Mouse (Mus musculus) midbrain, embryonic 12.5 days (tissue): ENCODE data around the gene Samd8. TPM values are rescaled to one million over a fixed set of nuclear protein-coding genes. Genes with fewer than 3 reads are reported as not detected.
A peak's percentile ranks its signal among the peaks of the same experiment; 100 is the strongest.

Experiments used
- ATAC-seq: fragments of 200-750 bp; cut with Nextera tagmentation; 2 replicates; pipeline ENCODE4 v1.8.0; 2017; ENCODE audit warnings: low read depth, moderate TSS enrichment, moderate library complexity; ENCODE audit not compliant: low FRiP score
- H3K27ac ChIP-seq: fragments of 300-500 bp; sonication (generic); replicated peaks from 2 replicates; pipeline ENCODE4 v1.5.1; 2016; ENCODE audit warnings: mild to moderate bottlenecking
- H3K27me3 ChIP-seq: fragments of 300-500 bp; sonication (generic); 2 replicates; pipeline ENCODE4 v1.6.1; 2016; ENCODE audit warnings: mild to moderate bottlenecking
- H3K36me3 ChIP-seq: fragments of 300-500 bp; sonication (generic); 2 replicates; pipeline ENCODE4 v1.6.1; 2016
- H3K4me1 ChIP-seq: fragments of 300-500 bp; sonication (generic); 2 replicates; pipeline ENCODE4 v1.6.1; 2016
- H3K4me2 ChIP-seq: fragments of 300-500 bp; sonication (generic); replicated peaks from 2 replicates; pipeline ENCODE4 v1.6.1; 2016; ENCODE audit warnings: mild to moderate bottlenecking, moderate library complexity
- H3K4me3 ChIP-seq: fragments of 300-500 bp; sonication (generic); 2 replicates; pipeline ENCODE4 v1.5.1; 2016; ENCODE audit warnings: mild to moderate bottlenecking
- H3K9ac ChIP-seq: fragments of 300-500 bp; sonication (generic); replicated peaks from 2 replicates; pipeline ENCODE4 v1.6.1; 2016; ENCODE audit warnings: mild to moderate bottlenecking, moderate library complexity
- H3K9me3 ChIP-seq: fragments of 300-500 bp; sonication (generic); 2 replicates; pipeline ENCODE4 v1.6.1; 2016; ENCODE audit warnings: mild to moderate bottlenecking
- WGBS: fragments of 180-500 bp; shearing (Covaris S2); methylation state at CpG from one replicate; pipeline ENCODE4 v1.1.7; 2016; 5-methylcytosine and 5-hydroxymethylcytosine counted together
- polyA plus RNA-seq: library from polyadenylated mRNA; unstranded; fragments of >200 nt; fragmentation: Nextera tagmentation; extraction: Ambion mirVana; gene quantifications from 2 replicates; pipeline ENCODE4 v1.2.1, GENCODE M21; 2016

Samd8 gene
- polyA plus RNA-seq, 1 experiment from 2014 or later: 14.3 TPM

DNA sequence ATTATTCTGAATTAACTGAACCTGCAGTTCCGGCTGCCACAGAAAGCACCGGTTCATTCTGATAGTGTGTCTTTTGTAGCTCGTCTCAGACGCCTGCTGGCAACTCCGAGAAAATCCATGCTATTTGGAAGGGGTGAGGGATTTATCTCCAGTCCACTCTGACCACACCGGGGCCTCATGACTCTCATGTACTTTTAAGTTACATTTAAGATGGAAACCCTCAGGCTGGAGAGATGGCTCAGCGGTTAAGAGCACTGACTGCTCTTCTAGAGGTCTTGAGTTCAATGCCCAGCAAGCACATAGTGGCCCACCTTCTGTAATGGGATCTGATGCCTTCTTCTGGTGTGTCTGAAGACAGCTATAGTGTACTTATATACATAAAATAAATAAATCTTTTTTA, 72.0 kb downstream of the Samd8 start:
- Histone ChIP-seq H3K4me3 (no peak overlapping the region), H3K27ac (no peak overlapping the region), H3K36me3 (no peaks in the 10 kb centered on the region), H3K27me3 (no peaks in the 10 kb centered on the region), H3K9me3 (no peaks in the 10 kb centered on the region), H3K4me2 (no peak overlapping the region), H3K9ac (no peak overlapping the region), H3K4me1 (0 out of 2 replicates have a peak, but pooled peaks cover 4% of the 10 kb centered on the region)
- ATAC-seq: no peak
- 68% methylated on average over 7 of the region's 7 CpGs for WGBS

DNA sequence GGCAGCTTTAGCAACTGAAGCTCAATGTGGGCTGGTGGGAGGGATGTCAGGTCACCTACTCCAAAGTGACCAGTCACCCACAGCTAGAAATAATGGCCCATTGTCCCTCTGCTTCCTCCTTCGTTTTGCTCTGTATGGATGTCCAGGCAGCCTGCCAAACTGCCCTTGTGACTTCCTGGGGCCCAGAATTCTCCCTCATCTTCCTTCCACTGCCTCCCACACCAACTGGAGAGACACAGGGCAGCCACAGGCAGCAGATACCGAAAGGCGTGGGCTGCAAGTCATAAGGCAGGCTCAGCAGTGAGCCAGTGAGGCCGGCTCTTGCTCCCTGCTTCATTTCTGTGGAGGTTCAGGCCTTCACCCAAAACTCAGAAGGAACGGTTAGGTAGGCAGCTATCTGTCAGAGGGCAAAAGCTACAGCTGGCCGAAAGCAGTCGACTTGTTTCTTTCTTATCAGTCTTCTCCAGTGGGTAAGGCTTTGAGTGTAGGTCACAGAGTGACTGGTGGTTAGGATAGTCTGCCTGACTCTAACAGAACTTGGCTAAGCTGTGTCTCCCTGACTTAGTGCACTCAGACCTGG, 72.6 kb downstream of the Samd8 start:
- no peaks in the 10 kb centered on the region for H3K9me3 ChIP-seq
- H3K9ac ChIP-seq: no peak overlapping the region
- 72% methylated on average over 7 of the region's 7 CpGs for WGBS

DNA sequence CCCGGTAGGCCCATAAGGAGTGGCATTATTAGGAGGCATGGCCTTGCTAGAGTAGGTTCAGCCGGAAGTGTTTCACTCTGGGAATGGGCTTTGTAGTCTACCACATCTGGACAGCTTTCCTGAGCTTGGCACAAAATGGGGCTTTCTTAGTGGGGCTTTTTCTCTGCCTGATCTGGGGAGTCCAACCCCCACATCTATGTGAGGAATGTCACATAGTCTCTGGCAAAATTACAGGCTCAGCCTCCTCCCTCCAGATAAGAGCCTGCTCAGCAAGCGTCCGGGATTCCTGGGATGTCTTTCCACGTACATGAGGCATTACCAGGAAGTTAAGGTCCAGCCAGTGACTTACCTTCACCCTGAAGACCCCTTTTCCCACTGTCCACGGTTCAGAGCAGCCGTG, 73.6 kb downstream of the Samd8 start:
- WGBS: 88% methylated on average over 7 of the region's 7 CpGs
- H3K27me3 ChIP-seq: no peaks in the 10 kb centered on the region

More for the DNA sequence above, 72.6 kb downstream of the Samd8 start:
- H3K27ac ChIP-seq: no peak overlapping the region
- 0 out of 2 replicates have a peak, but pooled peaks cover 4% of the 10 kb centered on the region for H3K4me1 ChIP-seq
- ATAC-seq: no peak
- no peak overlapping the region for H3K4me2 ChIP-seq
- H3K27me3 ChIP-seq: no peaks in the 10 kb centered on the region
- H3K36me3 ChIP-seq: no peaks in the 10 kb centered on the region
- H3K4me3 ChIP-seq: no peak overlapping the region

DNA sequence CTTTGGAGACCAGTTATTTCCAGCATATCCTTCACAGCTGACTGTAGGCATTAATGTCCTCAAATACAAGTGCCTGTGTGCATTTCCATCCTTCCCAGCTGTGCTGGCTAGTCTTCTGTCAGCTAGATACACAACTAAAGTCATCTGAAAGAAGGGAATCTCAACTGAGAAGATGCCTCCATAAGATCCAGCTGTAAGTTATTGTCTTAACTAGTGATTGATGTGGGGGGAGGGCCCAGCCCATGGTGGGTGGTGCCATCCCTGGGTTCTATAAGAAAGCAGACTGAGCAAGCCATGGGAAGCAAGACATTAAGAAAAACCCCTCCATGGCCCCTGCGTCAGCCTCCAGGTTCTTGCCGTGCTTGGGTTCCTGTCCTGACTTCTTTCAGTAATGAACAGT, 74.6 kb downstream of the Samd8 start, which contains the start of gene Vdac2:
Gene Vdac2, plus strand, starts transcription at position 301 of the 400 bp plus-strand sequence.
- no peaks in the 10 kb centered on the region for H3K9me3 ChIP-seq
- ATAC-seq: no peak
- WGBS: 90% methylated on average over 2 of the region's 2 CpGs
- 0 out of 2 replicates have a peak, but pooled peaks cover 4% of the 10 kb centered on the region for H3K4me1 ChIP-seq
- no peak within 1 kb of the TSS for H3K4me3 ChIP-seq
- no peaks in the 10 kb centered on the region for H3K27me3 ChIP-seq
- no peak within 1 kb of the TSS for H3K4me2 ChIP-seq
- no peak within 1 kb of the TSS for H3K27ac ChIP-seq
- no peaks in the 10 kb centered on the region for H3K36me3 ChIP-seq
- H3K9ac ChIP-seq: no peak within 1 kb of the TSS

More for the DNA sequence above, 73.6 kb downstream of the Samd8 start:
- Histone ChIP-seq H3K4me2 (no peak overlapping the region), H3K4me3 (no peak overlapping the region), H3K4me1 (0 out of 2 replicates have a peak, but pooled peaks cover 4% of the 10 kb centered on the region), H3K36me3 (no peaks in the 10 kb centered on the region), H3K27ac (no peak overlapping the region), H3K9me3 (no peaks in the 10 kb centered on the region), H3K9ac (no peak overlapping the region)
- ATAC-seq: no peak

DNA sequence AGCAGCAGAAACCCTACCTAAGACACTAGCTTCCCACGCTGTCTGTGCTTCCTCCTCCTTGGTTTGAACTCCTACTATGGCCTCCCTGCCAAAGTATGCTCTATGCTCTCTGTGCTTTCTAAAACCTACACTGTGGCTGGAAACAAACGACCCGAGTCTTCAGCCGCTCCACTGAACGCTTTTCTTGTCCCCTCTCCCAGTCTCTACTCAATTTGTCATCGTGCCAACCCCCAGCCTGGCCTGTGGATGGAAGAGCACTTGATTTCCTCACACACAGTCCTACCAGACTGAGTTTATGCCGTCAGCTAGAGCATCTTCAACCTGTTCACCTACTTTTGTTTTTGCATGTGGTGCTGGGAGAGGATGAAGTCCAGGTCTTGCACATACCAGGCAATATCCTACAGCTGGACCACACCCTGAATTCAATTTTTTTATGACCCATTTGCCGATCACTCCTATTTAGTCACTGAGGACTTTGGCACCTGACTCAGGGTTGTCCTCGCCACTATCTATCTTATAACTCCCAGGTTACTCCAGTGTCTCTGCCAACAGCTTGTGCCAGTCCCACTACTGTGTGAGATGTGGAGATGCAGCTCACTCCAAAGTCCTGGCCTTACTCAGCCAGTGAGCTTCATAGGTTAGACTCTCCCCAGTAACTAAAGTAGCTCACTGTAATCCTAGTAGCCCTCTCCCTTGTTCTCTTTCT, 75.6 kb downstream of the Samd8 start:
- Histone ChIP-seq H3K9me3 (no peaks in the 10 kb centered on the region), H3K27me3 (no peaks in the 10 kb centered on the region), H3K4me2 (no peak overlapping the region), H3K4me3 (no peak overlapping the region), H3K27ac (no peak overlapping the region), H3K4me1 (peaks cover 8% of the 10 kb centered on the region; the same call in 1 of the 2 replicates), H3K9ac (no peak overlapping the region), H3K36me3 (no peaks in the 10 kb centered on the region)
- WGBS: 87% methylated on average over 9 of the region's 9 CpGs
- no peak for ATAC-seq

DNA sequence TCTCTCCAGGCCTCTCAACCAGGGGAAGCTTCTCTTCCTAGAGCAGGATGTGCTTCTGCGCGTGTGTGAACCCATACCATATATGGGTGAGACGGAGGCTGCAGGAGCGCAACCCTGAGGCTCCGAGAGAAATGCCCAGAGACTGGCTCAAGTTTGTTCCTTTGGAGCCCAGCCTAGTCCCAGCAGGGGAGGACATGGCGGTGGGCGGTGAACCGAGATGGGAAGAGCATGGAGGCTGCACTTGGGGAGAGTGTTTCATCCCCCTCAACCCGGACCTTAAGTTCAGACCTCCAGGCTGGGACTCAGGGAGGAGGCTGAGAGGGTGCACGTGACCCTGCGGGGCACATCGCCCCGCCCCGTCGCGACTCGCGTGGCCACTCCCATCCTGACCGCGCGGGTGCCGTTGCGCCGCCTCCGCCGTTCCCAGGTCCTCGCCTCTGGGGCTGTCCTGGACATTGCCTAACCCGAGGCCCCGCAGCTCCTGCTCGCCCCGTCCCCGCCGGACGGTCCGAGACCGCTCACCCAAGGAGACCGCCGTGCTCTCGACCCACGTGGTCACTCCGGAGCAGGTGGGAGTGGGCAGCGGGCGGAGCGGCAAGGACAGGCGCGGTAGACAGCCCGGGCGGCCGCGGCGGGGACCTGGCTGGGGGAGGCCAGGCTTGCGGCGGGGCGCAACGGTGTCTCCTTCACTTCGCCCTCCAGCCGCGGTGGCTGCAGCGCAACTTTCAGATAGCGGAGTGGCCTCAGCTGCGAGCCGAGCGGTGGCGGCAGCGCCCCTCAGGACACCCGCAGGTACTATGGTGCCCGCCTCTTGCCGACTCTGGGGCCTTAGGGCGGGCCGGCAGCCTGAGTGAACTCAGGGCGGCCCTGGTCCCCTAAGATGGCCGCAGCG, 80.8 kb downstream of the Samd8 start:
- H3K4me1 ChIP-seq: peaks cover 24% of the 10 kb centered on the region
- 0% methylated on average over 67 of the region's 73 CpGs for WGBS
- no peaks in the 10 kb centered on the region for H3K9me3 ChIP-seq
- H3K27me3 ChIP-seq: no peaks in the 10 kb centered on the region
- peaks cover 13% of the 10 kb centered on the region for H3K36me3 ChIP-seq
- ATAC-seq: peak; percentile 98
- H3K4me3 ChIP-seq: peak overlapping the region; percentile 98
- peak overlapping the region; percentile 76 for H3K4me2 ChIP-seq
- peak overlapping the region; percentile 91 for H3K9ac ChIP-seq
- H3K27ac ChIP-seq: peak overlapping the region; percentile 88

DNA sequence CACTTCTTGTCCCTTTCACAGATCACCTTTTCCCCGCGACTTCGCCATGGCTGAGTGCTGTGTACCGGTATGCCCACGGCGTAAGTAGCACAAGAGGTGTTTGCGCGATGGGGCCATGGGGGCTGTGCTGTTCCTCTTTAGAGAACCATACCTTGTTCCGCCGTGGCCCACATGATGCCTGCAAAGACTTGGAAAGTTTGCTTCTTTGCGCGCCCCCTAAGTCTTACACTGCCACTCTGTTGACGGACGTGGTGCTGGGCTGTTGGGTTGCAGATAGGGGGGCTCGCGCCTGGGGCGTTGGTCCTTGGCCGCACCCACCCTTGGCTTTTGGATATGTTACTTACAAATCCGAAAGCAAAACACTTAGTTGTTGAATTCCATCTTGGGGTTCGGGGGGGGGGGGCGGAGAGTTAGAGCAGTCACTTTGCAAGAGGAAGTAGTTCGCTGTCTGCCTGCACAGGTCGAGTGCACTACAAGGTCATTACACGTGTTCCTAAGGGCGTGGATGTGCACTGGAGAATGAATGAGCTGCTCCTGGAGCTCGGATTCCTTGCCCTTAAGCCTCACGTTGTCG, 81.6 kb downstream of the Samd8 start:
- Histone ChIP-seq H3K9ac (peak overlapping the region; percentile 91), H3K27ac (peak overlapping the region; percentile 88), H3K27me3 (no peaks in the 10 kb centered on the region), H3K4me1 (peaks cover 24% of the 10 kb centered on the region), H3K4me3 (peak overlapping the region; percentile 98), H3K36me3 (peaks cover 19% of the 10 kb centered on the region), H3K9me3 (no peaks in the 10 kb centered on the region), H3K4me2 (peak overlapping the region; percentile 76)
- under 1% methylated on average over 28 of the region's 28 CpGs for WGBS
- ATAC-seq: no peak; the same call in none of the 2 replicates

DNA sequence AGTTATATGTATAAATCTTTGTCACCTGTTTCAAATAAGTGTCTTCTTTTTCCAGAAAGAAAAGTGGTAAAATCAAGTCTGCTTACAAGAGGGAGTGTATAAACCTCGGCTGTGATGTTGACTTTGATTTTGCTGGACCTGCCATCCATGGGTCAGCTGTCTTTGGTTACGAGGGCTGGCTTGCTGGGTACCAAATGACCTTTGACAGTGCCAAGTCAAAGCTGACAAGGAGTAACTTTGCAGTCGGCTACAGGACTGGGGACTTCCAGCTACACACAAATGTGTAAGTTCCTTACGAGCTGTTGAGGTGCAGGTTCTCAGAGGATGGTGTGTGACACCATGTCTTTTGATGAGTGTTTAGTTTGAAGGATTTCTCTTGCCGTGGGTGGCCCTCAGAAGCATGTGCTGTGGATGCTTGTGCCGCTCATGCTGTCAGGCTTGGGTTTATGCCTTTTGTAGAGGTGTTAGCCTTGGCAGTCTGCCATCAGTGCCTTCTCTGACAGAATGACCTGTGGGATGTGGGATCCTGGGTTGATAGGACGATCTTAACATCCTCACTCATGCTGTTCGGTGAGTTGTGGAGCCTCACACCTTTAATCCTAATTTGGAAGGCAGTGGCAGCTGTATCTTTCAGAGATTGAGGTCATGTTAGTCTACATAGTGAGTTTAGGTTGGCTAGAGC, 88.1 kb downstream of the Samd8 start:
- Histone ChIP-seq H3K9ac (no peak overlapping the region), H3K27me3 (no peaks in the 10 kb centered on the region), H3K27ac (no peak overlapping the region), H3K4me2 (no peak overlapping the region), H3K4me3 (no peak overlapping the region), H3K4me1 (peaks cover 5% of the 10 kb centered on the region; the same call in 1 of the 2 replicates), H3K36me3 (peaks cover 84% of the 10 kb centered on the region), H3K9me3 (no peaks in the 10 kb centered on the region)
- 91% methylated on average over 8 of the region's 8 CpGs for WGBS
- ATAC-seq: no peak

DNA sequence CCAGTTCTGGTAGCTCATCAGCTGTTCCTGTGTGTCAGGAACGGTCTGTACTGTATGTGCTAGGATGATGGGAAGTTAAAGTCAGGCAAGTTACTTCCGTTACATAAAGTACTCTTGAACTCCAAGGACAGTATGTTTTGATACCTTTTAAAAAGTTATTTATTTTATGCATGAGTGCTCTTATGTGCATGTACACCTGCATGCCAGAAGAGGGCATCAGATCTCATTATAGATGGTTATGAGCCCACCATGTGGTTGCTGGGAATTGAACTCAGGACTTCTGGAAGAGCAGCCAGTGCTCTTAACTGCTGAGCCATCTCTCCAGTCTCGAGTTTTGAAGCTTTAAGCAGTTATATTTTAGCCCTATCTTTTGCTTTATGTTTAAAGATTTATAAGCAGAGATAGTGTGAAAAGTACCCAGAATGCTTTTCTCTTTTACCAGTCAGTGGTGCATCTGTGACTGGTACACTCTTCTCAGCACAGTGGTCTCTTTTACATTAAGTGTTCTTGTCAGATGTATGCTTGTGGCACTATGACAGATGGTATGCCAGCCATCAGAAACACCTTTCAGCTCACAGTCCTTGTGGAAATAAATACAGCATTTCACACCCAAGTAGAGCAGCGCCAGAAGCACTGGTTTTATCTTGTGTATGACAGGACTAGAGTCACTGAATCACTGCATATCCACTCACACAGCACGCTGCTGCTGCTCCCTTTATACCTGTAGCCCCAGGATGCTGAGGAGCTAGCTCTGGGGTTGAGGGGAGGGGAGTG, 91.7 kb downstream of the Samd8 start:
- Histone ChIP-seq H3K9ac (no peak overlapping the region), H3K36me3 (peaks cover 93% of the 10 kb centered on the region)

DNA sequence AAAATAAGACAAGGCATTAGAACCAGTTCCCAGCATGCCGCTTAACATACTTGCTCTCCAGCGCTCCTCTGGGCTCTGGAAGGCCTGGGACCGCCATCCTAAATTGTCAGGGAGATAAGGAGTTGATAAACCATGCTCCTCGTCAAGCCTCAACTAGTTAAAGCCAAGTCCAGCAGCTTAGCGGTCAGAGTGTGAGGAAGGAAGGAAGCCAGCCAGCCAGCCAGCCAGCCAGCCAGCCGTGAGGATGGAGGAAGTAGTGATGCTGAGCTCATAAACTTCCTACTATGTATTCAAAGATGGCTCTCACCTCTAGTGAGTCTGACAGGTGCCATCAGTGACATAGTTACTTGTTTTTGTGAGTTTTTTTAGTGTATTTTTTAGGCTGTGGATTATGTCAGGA, 92.9 kb downstream of the Samd8 start:
- Histone ChIP-seq H3K4me1 (peaks cover 14% of the 10 kb centered on the region), H3K9me3 (no peaks in the 10 kb centered on the region)
- WGBS: 81% methylated on average over 6 of the region's 6 CpGs

More for the DNA sequence above, 91.7 kb downstream of the Samd8 start:
- Histone ChIP-seq H3K27ac (no peak overlapping the region), H3K4me2 (no peak overlapping the region), H3K9me3 (no peaks in the 10 kb centered on the region), H3K27me3 (no peaks in the 10 kb centered on the region; the same call in 1 of the 2 replicates), H3K4me3 (no peak overlapping the region), H3K4me1 (peaks cover 2% of the 10 kb centered on the region)
- no peak for ATAC-seq
- WGBS: 92% methylated on average over 5 of the region's 5 CpGs

More for the DNA sequence above, 92.9 kb downstream of the Samd8 start:
- H3K27ac ChIP-seq: no peak overlapping the region
- no peak overlapping the region for H3K9ac ChIP-seq
- no peaks in the 10 kb centered on the region; the same call in 1 of the 2 replicates for H3K27me3 ChIP-seq
- H3K4me3 ChIP-seq: no peak overlapping the region
- H3K4me2 ChIP-seq: no peak overlapping the region
- H3K36me3 ChIP-seq: peaks cover 81% of the 10 kb centered on the region
- ATAC-seq: no peak
